ENCODE assay signal across 8 mouse cellular contexts in genomic region chr2:30414681-30415080, GRCm38 (mm10). TPM values are rescaled to one million over a fixed set of nuclear protein-coding genes. Genes with fewer than 3 reads are reported as not detected.
DNase-seq lines count a peak whose midpoint lies in the region; ATAC-seq and TF ChIP-seq lines count a peak whose summit lies in the region.

No protein-coding gene starts in this region.

- H3K4me2 ChIP-seq in limb, embryonic 14.5 days (replicated peaks; ENCODE audit: low read depth, low read length, severe bottlenecking): peak overlapping the region; percentile 92
- peak overlapping the region; percentile 89 for H3K4me2 ChIP-seq in stomach, embryonic 15.5 days

- WGBS in forebrain, embryonic 10.5 days: 46% methylated on average over 5 of the region's 5 CpGs
- 49% methylated on average over 5 of the region's 5 CpGs for WGBS in limb, embryonic 14.5 days
- 51% methylated on average over 5 of the region's 5 CpGs for WGBS in stomach, embryonic 15.5 days

- H3K9ac ChIP-seq in limb, embryonic 14.5 days (ENCODE audit: low read depth, low read length, severe bottlenecking): peak overlapping the region; percentile 89; the same call in 1 of the 2 replicates
- 0 out of 2 replicates have a peak overlapping the region, but pooled peaks have one; percentile 76 for H3K9ac ChIP-seq in stomach, embryonic 15.5 days

- H3K4me3 ChIP-seq in megakaryocyte, embryonic 14.5 days (replicated peaks): peak overlapping the region; percentile 96
- H3K4me3 ChIP-seq in forebrain, embryonic 10.5 days: peak overlapping the region; percentile 89
- H3K4me3 ChIP-seq in limb, embryonic 14.5 days (replicated peaks; ENCODE audit: low read length): peak overlapping the region; percentile 70
- peak overlapping the region; percentile 96 for H3K4me3 ChIP-seq in stomach, embryonic 15.5 days (replicated peaks)

- H3K4me1 ChIP-seq in megakaryocyte, embryonic 14.5 days: peaks cover 77% of the 10 kb centered on the region
- peaks cover 55% of the 10 kb centered on the region for H3K4me1 ChIP-seq in forebrain, embryonic 10.5 days
- H3K4me1 ChIP-seq in limb, embryonic 14.5 days (ENCODE audit: control insufficient read depth, insufficient read depth, low read length): peaks cover 19% of the 10 kb centered on the region
- H3K4me1 ChIP-seq in stomach, embryonic 15.5 days: peaks cover 23% of the 10 kb centered on the region

- H3K9me3 ChIP-seq in megakaryocyte, embryonic 14.5 days: no peaks in the 10 kb centered on the region
- no peaks in the 10 kb centered on the region for H3K9me3 ChIP-seq in forebrain, embryonic 10.5 days
- H3K9me3 ChIP-seq in limb, embryonic 14.5 days (ENCODE audit: control insufficient read depth, low read length): no peaks in the 10 kb centered on the region
- H3K9me3 ChIP-seq in stomach, embryonic 15.5 days: no peaks in the 10 kb centered on the region

- H3K36me3 ChIP-seq in megakaryocyte, embryonic 14.5 days (replicated peaks; ENCODE audit: low read length): peaks cover 55% of the 10 kb centered on the region
- H3K36me3 ChIP-seq in forebrain, embryonic 10.5 days (replicated peaks): peaks cover 24% of the 10 kb centered on the region
- H3K36me3 ChIP-seq in limb, embryonic 14.5 days (ENCODE audit: control insufficient read depth, insufficient read depth, low read length): peaks cover 13% of the 10 kb centered on the region
- no peaks in the 10 kb centered on the region for H3K36me3 ChIP-seq in stomach, embryonic 15.5 days

- TF ChIP-seq POLR2A in limb, embryonic 14.5 days (IDR thresholded peaks at IDR 0.05; ENCODE audit: borderline replicate concordance, extremely low read depth, insufficient read depth, insufficient read length): no peak

- DNase-seq in forebrain, embryonic 10.5 days (ENCODE audit: extremely low spot score, low spot score): no peak
- no peak for DNase-seq in limb, embryonic 14.5 days (ENCODE audit: low spot score)
- DNase-seq in embryo, embryonic 10 days (ENCODE audit: low spot score): no peak
- DNase-seq in left cerebral cortex, adult 11 months (ENCODE audit: low spot score): no peak
- no peak for DNase-seq in ovary, adult 18-20 months (ENCODE audit: low spot score)

- peak overlapping the region; percentile 99 for H3K27ac ChIP-seq in forebrain, embryonic 10.5 days
- no peak overlapping the region for H3K27ac ChIP-seq in limb, embryonic 14.5 days (replicated peaks; ENCODE audit: low read depth, low read length)
- H3K27ac ChIP-seq in stomach, embryonic 15.5 days: 0 out of 2 replicates have a peak overlapping the region, but pooled peaks have one; percentile 98

- no peaks in the 10 kb centered on the region for H3K27me3 ChIP-seq in megakaryocyte, embryonic 14.5 days (replicated peaks)
- H3K27me3 ChIP-seq in forebrain, embryonic 10.5 days (ENCODE audit: poor library complexity, severe bottlenecking): peaks cover 23% of the 10 kb centered on the region
- no peaks in the 10 kb centered on the region for H3K27me3 ChIP-seq in limb, embryonic 14.5 days (ENCODE audit: control insufficient read depth, insufficient read depth, low read length)
- no peaks in the 10 kb centered on the region for H3K27me3 ChIP-seq in stomach, embryonic 15.5 days (replicated peaks)

- ATAC-seq in megakaryocyte, adult 5-6 weeks (ENCODE audit: poor library complexity, severe bottlenecking): no peak
- no peak for ATAC-seq in limb, embryonic 14.5 days (ENCODE audit: low FRiP score, low read depth)
- ATAC-seq in stomach, embryonic 15.5 days (ENCODE audit: insufficient read depth, low FRiP score, low read depth): no peak

RNA-seq across cellular contexts. Expression of gene Crat, which starts 0.9 kb away (rescaled TPM):
- polyA plus RNA-seq in megakaryocyte, embryonic 14.5 days (2012; ENCODE audit: insufficient read depth, low replicate concordance): 55.0 and 64.0 TPM in 2 replicates
- 26.2 and 29.6 TPM in 2 replicates for total RNA-seq in megakaryocyte, adult 5-6 weeks (2015)
- 13.9 and 14.2 TPM in 2 replicates for total RNA-seq in megakaryocyte, adult 5-6 weeks (2017)
- 23.2 and 23.6 TPM in 2 replicates for polyA plus RNA-seq in forebrain, embryonic 10.5 days (2016; fragmentation: Nextera tagmentation; extraction: Ambion mirVana)
- 25.0 and 31.0 TPM in 2 replicates for polyA plus RNA-seq in limb, embryonic 14.5 days (2012; rRNA removed)
- polyA plus RNA-seq in limb, embryonic 14.5 days (2014; fragmentation: Nextera tagmentation; extraction: Ambion mirVana): 33.4 and 36.1 TPM in 2 replicates
- 22.2 and 24.2 TPM in 2 replicates for polyA plus RNA-seq in stomach, embryonic 15.5 days (2015; fragmentation: Nextera tagmentation; extraction: Ambion mirVana)

RNA-seq across cellular contexts. Expression of gene Ptpa, which starts 1.2 kb away (rescaled TPM):
- 473 and 551 TPM in 2 replicates for polyA plus RNA-seq in megakaryocyte, embryonic 14.5 days (2012; ENCODE audit: insufficient read depth, low replicate concordance)
- total RNA-seq in megakaryocyte, adult 5-6 weeks (2015): 68.9 and 69.0 TPM in 2 replicates
- 44.3 and 45.9 TPM in 2 replicates for total RNA-seq in megakaryocyte, adult 5-6 weeks (2017)
- 149 and 165 TPM in 2 replicates for polyA plus RNA-seq in forebrain, embryonic 10.5 days (2016; fragmentation: Nextera tagmentation; extraction: Ambion mirVana)
- polyA plus RNA-seq in limb, embryonic 14.5 days (2012; rRNA removed): 142 and 168 TPM in 2 replicates
- polyA plus RNA-seq in limb, embryonic 14.5 days (2014; fragmentation: Nextera tagmentation; extraction: Ambion mirVana): 74.5 and 87.6 TPM in 2 replicates
- polyA plus RNA-seq in stomach, embryonic 15.5 days (2015; fragmentation: Nextera tagmentation; extraction: Ambion mirVana): 128 and 137 TPM in 2 replicates

RNA-seq across cellular contexts. Expression of gene Dolpp1, which starts 22.6 kb away (rescaled TPM):
- 24.4 and 42.0 TPM in 2 replicates for polyA plus RNA-seq in megakaryocyte, embryonic 14.5 days (2012; ENCODE audit: insufficient read depth, low replicate concordance)
- total RNA-seq in megakaryocyte, adult 5-6 weeks (2015): 5.3 and 6.0 TPM in 2 replicates
- 11.5 and 16.8 TPM in 2 replicates for total RNA-seq in megakaryocyte, adult 5-6 weeks (2017)
- polyA plus RNA-seq in forebrain, embryonic 10.5 days (2016; fragmentation: Nextera tagmentation; extraction: Ambion mirVana): 54.8 and 60.1 TPM in 2 replicates
- 49.8 and 71.3 TPM in 2 replicates for polyA plus RNA-seq in limb, embryonic 14.5 days (2012; rRNA removed)
- 30.9 and 31.8 TPM in 2 replicates for polyA plus RNA-seq in limb, embryonic 14.5 days (2014; fragmentation: Nextera tagmentation; extraction: Ambion mirVana)
- polyA plus RNA-seq in stomach, embryonic 15.5 days (2015; fragmentation: Nextera tagmentation; extraction: Ambion mirVana): 42.5 and 45.5 TPM in 2 replicates

RNA-seq across cellular contexts. Expression of gene Miga2, which starts 50.6 kb away (rescaled TPM):
- polyA plus RNA-seq in megakaryocyte, embryonic 14.5 days (2012; ENCODE audit: insufficient read depth, low replicate concordance): 7.8 and 15.0 TPM in 2 replicates
- total RNA-seq in megakaryocyte, adult 5-6 weeks (2015): 2.0 and 2.1 TPM in 2 replicates
- total RNA-seq in megakaryocyte, adult 5-6 weeks (2017): 2.7 and 5.2 TPM in 2 replicates
- polyA plus RNA-seq in forebrain, embryonic 10.5 days (2016; fragmentation: Nextera tagmentation; extraction: Ambion mirVana): 29.9 and 30.9 TPM in 2 replicates
- 28.9 and 37.3 TPM in 2 replicates for polyA plus RNA-seq in limb, embryonic 14.5 days (2012; rRNA removed)
- 20.5 and 21.7 TPM in 2 replicates for polyA plus RNA-seq in limb, embryonic 14.5 days (2014; fragmentation: Nextera tagmentation; extraction: Ambion mirVana)
- polyA plus RNA-seq in stomach, embryonic 15.5 days (2015; fragmentation: Nextera tagmentation; extraction: Ambion mirVana): 20.8 and 24.3 TPM in 2 replicates

RNA-seq across cellular contexts. Expression of gene Sh3glb2, which starts 55.5 kb away (rescaled TPM):
- 45.5 and 81.3 TPM in 2 replicates for polyA plus RNA-seq in megakaryocyte, embryonic 14.5 days (2012; ENCODE audit: insufficient read depth, low replicate concordance)
- 14.9 and 16.5 TPM in 2 replicates for total RNA-seq in megakaryocyte, adult 5-6 weeks (2015)
- 20.4 and 24.3 TPM in 2 replicates for total RNA-seq in megakaryocyte, adult 5-6 weeks (2017)
- polyA plus RNA-seq in forebrain, embryonic 10.5 days (2016; fragmentation: Nextera tagmentation; extraction: Ambion mirVana): 76.9 and 82.0 TPM in 2 replicates
- 122 and 167 TPM in 2 replicates for polyA plus RNA-seq in limb, embryonic 14.5 days (2012; rRNA removed)
- polyA plus RNA-seq in limb, embryonic 14.5 days (2014; fragmentation: Nextera tagmentation; extraction: Ambion mirVana): 64.8 and 70.1 TPM in 2 replicates
- polyA plus RNA-seq in stomach, embryonic 15.5 days (2015; fragmentation: Nextera tagmentation; extraction: Ambion mirVana): 92.6 and 94.6 TPM in 2 replicates
